Mouse (Mus musculus): ENCODE data around the gene Tnrc18. TPM values are rescaled to one million over a fixed set of nuclear protein-coding genes. Genes with fewer than 3 reads are reported as not detected.

The Tnrc18 gene
- polyA plus RNA-seq, 1 experiment from 2014 or later = 11.1 TPM

DNA sequence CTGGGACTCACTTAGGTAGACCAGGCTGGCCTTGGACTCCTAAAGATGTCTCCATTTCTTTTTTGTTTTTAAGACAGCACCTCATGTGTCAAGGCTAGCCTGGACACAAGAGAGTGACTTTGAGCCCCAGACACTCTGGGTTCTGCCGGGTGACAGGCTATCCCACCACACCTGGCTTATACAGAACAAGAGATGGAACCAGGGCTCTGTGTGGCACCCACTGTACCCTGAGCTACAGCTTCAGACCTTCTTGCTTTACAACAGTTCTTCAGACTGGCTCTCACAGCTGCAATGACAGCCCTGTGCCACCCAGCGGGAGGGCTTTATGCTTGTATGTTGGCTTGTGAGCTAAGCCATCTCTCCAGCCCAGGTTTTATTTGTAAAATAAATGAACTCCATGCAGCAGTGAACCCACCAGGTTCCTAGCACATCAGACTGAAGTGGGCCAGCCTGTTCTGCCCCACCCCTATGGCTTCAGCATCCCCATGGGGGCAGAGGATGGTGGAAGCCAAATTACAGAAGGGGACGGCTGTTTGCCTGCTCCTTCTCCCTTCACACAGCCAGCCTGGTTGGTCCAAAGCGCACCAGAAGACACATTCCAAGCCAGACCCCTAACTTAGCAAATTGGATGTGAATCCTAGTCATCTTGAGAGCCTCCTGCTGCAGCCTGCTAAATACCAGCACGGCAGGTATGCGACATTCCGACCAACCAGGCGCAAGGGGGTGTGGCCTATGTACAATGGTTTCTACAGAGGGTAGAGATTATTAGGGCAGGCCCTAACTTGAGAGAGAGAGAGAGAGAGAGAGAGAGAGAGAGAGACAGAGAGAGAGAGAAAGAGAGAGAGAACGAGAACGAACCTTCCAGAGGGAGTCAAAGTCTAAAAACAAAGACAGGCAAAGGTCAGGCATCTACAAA, 48.9 kb downstream of the Tnrc18 start:
- no peak for ATAC-seq (replicated peaks; ENCODE audit: low FRiP score)
- no peaks in the 10 kb centered on the region for H3K9me3 ChIP-seq (ENCODE audit: control insufficient read depth, low read length)
- no peak for DNase-seq (ENCODE audit: low spot score)
- H3K4me2 ChIP-seq = no peak overlapping the region
- WGBS = 55% methylated on average over 10 of the region's 10 CpGs
- H3K4me1 ChIP-seq (replicated peaks; ENCODE audit: control insufficient read depth, insufficient read depth, low read length) = peaks cover 5% of the 10 kb centered on the region
- no peaks in the 10 kb centered on the region for H3K27me3 ChIP-seq (replicated peaks; ENCODE audit: control insufficient read depth, insufficient read depth, low read length)
- no peak overlapping the region for H3K9ac ChIP-seq (ENCODE audit: low read depth, low read length)
- peaks cover 18% of the 10 kb centered on the region for H3K36me3 ChIP-seq (ENCODE audit: control insufficient read depth, insufficient read depth, low read length)
- no peak overlapping the region for H3K27ac ChIP-seq (ENCODE audit: low read depth, low read length)
- no peak overlapping the region for H3K4me3 ChIP-seq (ENCODE audit: low read depth, low read length)

- 28% methylated on average over 7 of the region's 7 CpGs for WGBS
- DNase-seq (ENCODE audit: low spot score) (no peak), ATAC-seq (replicated peaks; ENCODE audit: low FRiP score) (0 out of 2 replicates have a peak, but pooled peaks have one; percentile 53)
- Histone ChIP-seq H3K9ac (ENCODE audit: low read depth, low read length) (no peak overlapping the region), H3K4me3 (ENCODE audit: low read depth, low read length) (no peak overlapping the region), H3K36me3 (ENCODE audit: control insufficient read depth, insufficient read depth, low read length) (peaks cover 16% of the 10 kb centered on the region), H3K27me3 (replicated peaks; ENCODE audit: control insufficient read depth, insufficient read depth, low read length) (no peaks in the 10 kb centered on the region), H3K4me1 (replicated peaks; ENCODE audit: control insufficient read depth, insufficient read depth, low read length) (peaks cover 5% of the 10 kb centered on the region), H3K4me2 (no peak overlapping the region), H3K27ac (ENCODE audit: low read depth, low read length) (no peak overlapping the region), H3K9me3 (ENCODE audit: control insufficient read depth, low read length) (no peaks in the 10 kb centered on the region)
These were observed 49.5 kb downstream of the Tnrc18 start for GRCm38 (mm10) chr5:142767937-142768336.

DNA sequence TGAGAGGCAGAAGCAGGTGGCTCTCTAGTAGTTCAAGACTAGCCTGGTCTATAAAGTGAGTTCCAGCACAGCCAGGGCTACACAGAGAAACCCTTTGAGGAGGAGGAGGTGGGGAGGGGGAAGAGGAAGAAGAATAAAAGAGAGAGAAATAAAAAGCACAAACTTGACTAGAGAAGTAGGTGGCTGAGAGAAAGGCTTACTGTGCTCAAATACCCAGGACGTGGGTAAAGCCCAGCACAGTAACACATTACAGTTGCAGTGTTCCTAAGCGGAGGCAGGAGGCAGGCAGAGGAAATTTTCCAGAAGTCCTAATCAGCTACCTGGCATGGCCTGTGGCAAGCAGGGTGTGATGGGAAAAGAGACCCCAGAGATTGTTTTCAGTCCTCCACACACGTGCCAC, 50.8 kb downstream of the Tnrc18 start:
- ATAC-seq (replicated peaks; ENCODE audit: low FRiP score) = no peak
- H3K9me3 ChIP-seq (ENCODE audit: control insufficient read depth, low read length) = no peaks in the 10 kb centered on the region
- no peak overlapping the region for H3K4me2 ChIP-seq
- H3K4me3 ChIP-seq (ENCODE audit: low read depth, low read length) = no peak overlapping the region
- no peak overlapping the region for H3K27ac ChIP-seq (ENCODE audit: low read depth, low read length)
- 88% methylated on average over 3 of the region's 3 CpGs for WGBS
- H3K4me1 ChIP-seq (replicated peaks; ENCODE audit: control insufficient read depth, insufficient read depth, low read length) = peaks cover 5% of the 10 kb centered on the region
- peaks cover 16% of the 10 kb centered on the region for H3K36me3 ChIP-seq (ENCODE audit: control insufficient read depth, insufficient read depth, low read length)
- no peak overlapping the region for H3K9ac ChIP-seq (ENCODE audit: low read depth, low read length)
- H3K27me3 ChIP-seq (replicated peaks; ENCODE audit: control insufficient read depth, insufficient read depth, low read length) = no peaks in the 10 kb centered on the region
- no peak for DNase-seq (ENCODE audit: low spot score)

GRCm38 (mm10) chr5:142764889-142765288, 52.6 kb downstream of the Tnrc18 start:
- WGBS = 87% methylated on average over 15 of the region's 15 CpGs
- peaks cover 11% of the 10 kb centered on the region for H3K36me3 ChIP-seq (ENCODE audit: control insufficient read depth, insufficient read depth, low read length)

GRCm38 (mm10) chr5:142764306-142764705, 53.2 kb downstream of the Tnrc18 start:
- Histone ChIP-seq H3K4me1 (replicated peaks; ENCODE audit: control insufficient read depth, insufficient read depth, low read length) (peaks cover 1% of the 10 kb centered on the region; the same call in 1 of the 2 replicates), H3K36me3 (ENCODE audit: control insufficient read depth, insufficient read depth, low read length) (peaks cover 9% of the 10 kb centered on the region), H3K9ac (ENCODE audit: low read depth, low read length) (no peak overlapping the region), H3K4me2 (no peak overlapping the region), H3K4me3 (ENCODE audit: low read depth, low read length) (no peak overlapping the region), H3K27me3 (replicated peaks; ENCODE audit: control insufficient read depth, insufficient read depth, low read length) (no peaks in the 10 kb centered on the region), H3K27ac (ENCODE audit: low read depth, low read length) (no peak overlapping the region), H3K9me3 (ENCODE audit: control insufficient read depth, low read length) (no peaks in the 10 kb centered on the region)
- WGBS = 63% methylated on average over 11 of the region's 11 CpGs
- DNase-seq (ENCODE audit: low spot score) = no peak
- ATAC-seq (replicated peaks; ENCODE audit: low FRiP score) = no peak

More at GRCm38 (mm10) chr5:142764889-142765288, 52.6 kb downstream of the Tnrc18 start:
- no peak overlapping the region for H3K4me3 ChIP-seq (ENCODE audit: low read depth, low read length)
- no peak for DNase-seq (ENCODE audit: low spot score)
- no peaks in the 10 kb centered on the region for H3K9me3 ChIP-seq (ENCODE audit: control insufficient read depth, low read length)
- no peak overlapping the region for H3K9ac ChIP-seq (ENCODE audit: low read depth, low read length)
- peaks cover 5% of the 10 kb centered on the region for H3K4me1 ChIP-seq (replicated peaks; ENCODE audit: control insufficient read depth, insufficient read depth, low read length)
- no peak overlapping the region for H3K4me2 ChIP-seq
- ATAC-seq (replicated peaks; ENCODE audit: low FRiP score) = no peak
- H3K27ac ChIP-seq (ENCODE audit: low read depth, low read length) = no peak overlapping the region
- H3K27me3 ChIP-seq (replicated peaks; ENCODE audit: control insufficient read depth, insufficient read depth, low read length) = no peaks in the 10 kb centered on the region

DNA sequence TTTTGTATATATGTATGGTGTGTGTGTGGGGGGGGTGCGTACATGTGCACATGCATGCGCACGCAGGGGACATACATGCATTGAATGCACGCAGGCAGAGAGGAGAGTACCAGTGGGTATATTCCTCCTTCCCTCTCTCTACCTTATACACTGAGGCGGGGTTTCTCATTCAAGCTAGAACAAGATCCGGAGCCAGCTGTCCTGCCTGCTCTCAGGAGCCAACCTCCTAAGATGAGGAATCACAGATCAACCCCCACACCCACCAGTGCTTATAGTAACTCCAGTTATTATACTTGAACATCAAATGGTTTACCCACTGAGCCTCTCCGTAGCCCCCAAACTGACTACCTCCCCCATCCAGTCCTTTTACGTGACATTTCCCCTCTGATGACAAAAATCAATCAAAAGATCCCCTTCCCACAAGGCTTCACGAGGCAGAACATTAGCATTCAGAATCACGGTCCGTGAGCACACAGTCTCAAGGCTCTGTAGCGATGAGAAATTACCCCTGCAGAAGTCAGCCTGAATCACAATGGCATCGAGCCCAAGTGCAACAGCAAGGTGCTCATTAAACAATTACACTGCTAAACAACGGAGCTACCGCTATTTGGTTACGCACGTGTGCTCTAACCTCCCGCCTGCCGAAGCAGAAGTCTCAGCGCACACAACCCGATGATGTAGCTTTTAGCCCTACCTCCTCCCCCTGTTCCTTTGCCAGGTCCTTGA, 55.2 kb downstream of the Tnrc18 start:
- 92% methylated on average over 21 of the region's 21 CpGs for WGBS
- ATAC-seq (replicated peaks; ENCODE audit: low FRiP score) = no peak

GRCm38 (mm10) chr5:142761326-142761983, 56.0 kb downstream of the Tnrc18 start:
- Histone ChIP-seq H3K4me3 (ENCODE audit: low read depth, low read length) (no peak overlapping the region), H3K9ac (ENCODE audit: low read depth, low read length) (no peak overlapping the region), H3K36me3 (ENCODE audit: control insufficient read depth, insufficient read depth, low read length) (peaks cover 17% of the 10 kb centered on the region), H3K9me3 (ENCODE audit: control insufficient read depth, low read length) (no peaks in the 10 kb centered on the region), H3K27me3 (replicated peaks; ENCODE audit: control insufficient read depth, insufficient read depth, low read length) (no peaks in the 10 kb centered on the region), H3K4me1 (replicated peaks; ENCODE audit: control insufficient read depth, insufficient read depth, low read length) (no peaks in the 10 kb centered on the region), H3K27ac (ENCODE audit: low read depth, low read length) (no peak overlapping the region), H3K4me2 (no peak overlapping the region)
- ATAC-seq (replicated peaks; ENCODE audit: low FRiP score) (no peak), DNase-seq (ENCODE audit: low spot score) (no peak)
- WGBS = 90% methylated on average over 16 of the region's 16 CpGs

More for the DNA sequence above, 55.2 kb downstream of the Tnrc18 start:
- no peak for DNase-seq (ENCODE audit: low spot score)
- no peak overlapping the region for H3K9ac ChIP-seq (ENCODE audit: low read depth, low read length)
- H3K4me1 ChIP-seq (replicated peaks; ENCODE audit: control insufficient read depth, insufficient read depth, low read length) = no peaks in the 10 kb centered on the region
- no peak overlapping the region for H3K4me3 ChIP-seq (ENCODE audit: low read depth, low read length)
- no peaks in the 10 kb centered on the region for H3K27me3 ChIP-seq (replicated peaks; ENCODE audit: control insufficient read depth, insufficient read depth, low read length)
- H3K9me3 ChIP-seq (ENCODE audit: control insufficient read depth, low read length) = no peaks in the 10 kb centered on the region
- peaks cover 17% of the 10 kb centered on the region for H3K36me3 ChIP-seq (ENCODE audit: control insufficient read depth, insufficient read depth, low read length)
- no peak overlapping the region for H3K27ac ChIP-seq (ENCODE audit: low read depth, low read length)
- H3K4me2 ChIP-seq = no peak overlapping the region

DNA sequence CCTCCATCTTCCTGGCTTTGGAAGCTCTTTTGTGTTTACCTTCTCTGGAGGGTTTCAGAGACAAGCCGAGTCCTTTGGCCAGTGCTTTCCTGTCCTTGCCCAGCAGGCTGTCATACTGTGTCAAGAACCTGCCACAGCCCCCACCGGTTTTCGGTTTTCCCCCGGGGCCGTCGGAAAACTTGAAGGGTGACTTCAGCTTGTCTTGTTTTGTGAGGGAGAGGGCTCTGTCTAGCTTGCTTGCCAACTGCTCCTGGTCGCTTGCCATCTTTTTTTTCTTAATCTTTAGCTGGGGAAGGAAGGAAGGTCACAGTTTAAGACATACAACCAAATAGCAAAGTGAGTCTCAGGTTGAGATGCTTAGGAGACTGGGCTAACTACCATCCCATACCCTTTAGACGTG, 57.7 kb downstream of the Tnrc18 start:
- no peak overlapping the region for H3K9ac ChIP-seq (ENCODE audit: low read depth, low read length)
- DNase-seq (ENCODE audit: low spot score) (no peak), ATAC-seq (replicated peaks; ENCODE audit: low FRiP score) (no peak)
- H3K9me3 ChIP-seq (ENCODE audit: control insufficient read depth, low read length) = no peaks in the 10 kb centered on the region
- H3K27ac ChIP-seq (ENCODE audit: low read depth, low read length) = no peak overlapping the region
- H3K4me1 ChIP-seq (replicated peaks; ENCODE audit: control insufficient read depth, insufficient read depth, low read length) = no peaks in the 10 kb centered on the region
- H3K4me2 ChIP-seq = no peak overlapping the region
- H3K36me3 ChIP-seq (ENCODE audit: control insufficient read depth, insufficient read depth, low read length) = peaks cover 26% of the 10 kb centered on the region
- H3K27me3 ChIP-seq (replicated peaks; ENCODE audit: control insufficient read depth, insufficient read depth, low read length) = no peaks in the 10 kb centered on the region
- no peak overlapping the region for H3K4me3 ChIP-seq (ENCODE audit: low read depth, low read length)
- 91% methylated on average over 8 of the region's 8 CpGs for WGBS

Measured in liver, embryonic 11.5 days (tissue).